Mouse (Mus musculus): ENCODE measurements at regions not wholly inside any gene's neighbourhood (a gene's known extent, or its start where the extent isn't known, plus 50 kb on each side); places are given as distances from the start of the nearest gene placed in this dataset.
A peak's percentile ranks its signal among the peaks of the same experiment; 100 is the strongest.
"Not testable (repeated sequence)": the region's sequence is repeated elsewhere in the genome, so short reads cannot be mapped to it uniquely, and the experiment has no call there.

GRCm38 (mm10) chr11:63211501-63211900, 82.7 kb downstream of the Pmp22 start:
- no peak for DNase-seq (ENCODE audit: inconsistent age in 2 of 2, low spot score in 1 of 2)

GRCm38 (mm10) chr11:63213043-63213442, 84.3 kb downstream of the Pmp22 start:
- DNase-seq (ENCODE audit: inconsistent age in 2 of 2, low spot score in 1 of 2) = peak; percentile 62 to 87

GRCm38 (mm10) chr11:63213901-63214425, 85.2 kb downstream of the Pmp22 start:
- DNase-seq (ENCODE audit: inconsistent age in 2 of 2, low spot score in 1 of 2) = no peak

- DNase-seq (ENCODE audit: inconsistent age in 2 of 2, low spot score in 1 of 2) = no peak
Observed at GRCm38 (mm10) chr11:63215993-63216392, 87.2 kb downstream of the Pmp22 start.

GRCm38 (mm10) chr11:63217049-63217448, 88.3 kb downstream of the Pmp22 start:
- no peak for DNase-seq (ENCODE audit: inconsistent age in 2 of 2, low spot score in 1 of 2)

- no peak for DNase-seq (ENCODE audit: inconsistent age in 2 of 2, low spot score in 1 of 2)
Observed at GRCm38 (mm10) chr11:63226471-63226870, 97.7 kb downstream of the Pmp22 start.

GRCm38 (mm10) chr11:63230786-63231185, 102.0 kb downstream of the Pmp22 start:
- no peak for DNase-seq (ENCODE audit: inconsistent age in 2 of 2, low spot score in 1 of 2)

GRCm38 (mm10) chr11:63233172-63233966, 104.6 kb downstream of the Pmp22 start:
- no peak for DNase-seq (ENCODE audit: inconsistent age in 2 of 2, low spot score in 1 of 2)

- no peak for DNase-seq (ENCODE audit: inconsistent age in 2 of 2, low spot score in 1 of 2)
Observed at GRCm38 (mm10) chr11:63234481-63234880, 105.7 kb downstream of the Pmp22 start.

GRCm38 (mm10) chr11:63238655-63239054, 109.9 kb downstream of the Pmp22 start:
- DNase-seq (ENCODE audit: inconsistent age in 2 of 2, low spot score in 1 of 2) = no peak

GRCm38 (mm10) chr11:63243906-63244416, 115.2 kb downstream of the Pmp22 start:
- peak; percentile 16 to 51 for DNase-seq (ENCODE audit: inconsistent age in 2 of 2, low spot score in 1 of 2)

- no peak for DNase-seq (ENCODE audit: inconsistent age in 2 of 2, low spot score in 1 of 2)
Observed at GRCm38 (mm10) chr11:63245041-63245440, 116.3 kb downstream of the Pmp22 start.

GRCm38 (mm10) chr11:63246052-63246661, 117.4 kb downstream of the Pmp22 start:
- DNase-seq (ENCODE audit: inconsistent age in 2 of 2, low spot score in 1 of 2) = no peak

GRCm38 (mm10) chr11:63252012-63252856, 123.5 kb downstream of the Pmp22 start:
- peak in 1 of 2 experiments; percentile 26 for DNase-seq (ENCODE audit: inconsistent age in 2 of 2, low spot score in 1 of 2)

- no peak for DNase-seq (ENCODE audit: inconsistent age in 2 of 2, low spot score in 1 of 2)
Observed at GRCm38 (mm10) chr11:63252968-63253602, 124.3 kb downstream of the Pmp22 start.

GRCm38 (mm10) chr11:63264432-63265061, 135.8 kb downstream of the Pmp22 start:
- DNase-seq (ENCODE audit: inconsistent age in 2 of 2, low spot score in 1 of 2) = peak; percentile 11 to 70

GRCm38 (mm10) chr11:63266290-63266689, 137.5 kb downstream of the Pmp22 start:
- DNase-seq (ENCODE audit: inconsistent age in 2 of 2, low spot score in 1 of 2) = not testable (repeated sequence)

- DNase-seq (ENCODE audit: inconsistent age in 2 of 2, low spot score in 1 of 2) = no peak
Observed at GRCm38 (mm10) chr11:63276641-63277040, 147.9 kb downstream of the Pmp22 start.

GRCm38 (mm10) chr11:63281839-63282238, 153.1 kb downstream of the Pmp22 start:
- DNase-seq (ENCODE audit: inconsistent age in 2 of 2, low spot score in 1 of 2) = no peak

- no peak for DNase-seq (ENCODE audit: inconsistent age in 2 of 2, low spot score in 1 of 2)
Observed at GRCm38 (mm10) chr11:63282541-63282940, 153.8 kb downstream of the Pmp22 start.
